Comparison of ENCODE assay signal across 17 mouse cellular contexts in genomic region chr11:87747716-87748115, GRCm38 (mm10). TPM values are rescaled to one million over a fixed set of nuclear protein-coding genes. Genes with fewer than 3 reads are reported as not detected.
DNase-seq lines count a peak whose midpoint lies in the region; ATAC-seq and TF ChIP-seq lines count a peak whose summit lies in the region.
"Had no signal": no experiment of that assay in that cellular context is flagged by ENCODE, and none has a peak within 500 bp of the region (broad histone marks: within the 10 kb centered on the region; RNA-seq: fewer than 3 reads in every experiment).

No protein-coding gene starts in this region.

- no peak for TF ChIP-seq EP300 in liver, embryonic 14.5 days (IDR thresholded peaks at IDR 0.05; ENCODE audit: low read depth)

- TF ChIP-seq CTCF in E14TG2a.4 (conservative IDR thresholded peaks at IDR 0.05; ENCODE audit: low read length), result no peak
- no peak for TF ChIP-seq CTCF in liver, embryonic 14.5 days (IDR thresholded peaks at IDR 0.05; ENCODE audit: low read depth)

- no peaks in the 10 kb centered on the region for H3K27me3 ChIP-seq in E14TG2a.4 (ENCODE audit: insufficient read depth, low read length)
- H3K27me3 ChIP-seq in liver, embryonic 14.5 days (ENCODE audit: control insufficient read depth, insufficient read depth, low read length), result no peaks in the 10 kb centered on the region
- H3K27me3 ChIP-seq: hindbrain, embryonic 15.5 days; neural tube, embryonic 15.5 days; Patski had no signal

- peak overlapping the region; percentile 93 for H3K9ac ChIP-seq in liver, embryonic 14.5 days (replicated peaks)
- H3K9ac ChIP-seq: heart, embryonic 15.5 days; hindbrain, embryonic 15.5 days; limb, embryonic 13.5 days; neural tube, embryonic 15.5 days had no signal

- no peak for ATAC-seq in liver, embryonic 14.5 days (ENCODE audit: insufficient read depth)
- ATAC-seq: CD4-positive, CD25-positive, alpha-beta regulatory T cell, adult 4 months; lung, postnatal 0 days; Patski had no signal

- H3K4me1 ChIP-seq in E14TG2a.4 (replicated peaks; ENCODE audit: low read depth, low read length), result peaks cover 47% of the 10 kb centered on the region
- H3K4me1 ChIP-seq in liver, embryonic 14.5 days (replicated peaks; ENCODE audit: control insufficient read depth in 2 of 2, insufficient read depth in 2 of 2, low read length in 1 of 2), result peaks cover 42 to 49% of the 10 kb centered on the region in 2 experiments
- H3K4me1 ChIP-seq: heart, embryonic 15.5 days; hindbrain, embryonic 15.5 days; neural tube, embryonic 15.5 days had no signal

- H3K9me3 ChIP-seq in E14TG2a.4 (ENCODE audit: low read length), result no peaks in the 10 kb centered on the region
- no peaks in the 10 kb centered on the region for H3K9me3 ChIP-seq in liver, embryonic 14.5 days (ENCODE audit: control insufficient read depth, low read length)
- H3K9me3 ChIP-seq: heart, embryonic 15.5 days; hindbrain, embryonic 15.5 days; limb, embryonic 13.5 days; neural tube, embryonic 15.5 days had no signal

- H3K27ac ChIP-seq in liver, embryonic 14.5 days, result peak overlapping the region; percentile 100
- H3K27ac ChIP-seq: heart, embryonic 15.5 days; hindbrain, embryonic 15.5 days; limb, embryonic 13.5 days; neural tube, embryonic 15.5 days had no signal

- peak overlapping the region; percentile 93 for H3K4me2 ChIP-seq in liver, embryonic 14.5 days (ENCODE audit: low read depth)
- H3K4me2 ChIP-seq: hindbrain, embryonic 15.5 days; neural tube, embryonic 15.5 days had no signal

- H3K4me3 ChIP-seq in E14TG2a.4 (replicated peaks; ENCODE audit: low read length), result peak overlapping the region; percentile 67; the same call in 1 of the 2 replicates
- peak overlapping the region; percentile 59 to 68; a peak in 3 of 4 replicates for H3K4me3 ChIP-seq in liver, embryonic 14.5 days (ENCODE audit: insufficient read depth in 1 of 2, low read depth in 2 of 2, low read length in 2 of 2)
- H3K4me3 ChIP-seq: heart, embryonic 15.5 days; hindbrain, embryonic 15.5 days; limb, embryonic 13.5 days; neural tube, embryonic 15.5 days had no signal

- peaks cover 31% of the 10 kb centered on the region for H3K36me3 ChIP-seq in E14TG2a.4 (ENCODE audit: insufficient read depth, low read length)
- peaks cover 26% of the 10 kb centered on the region for H3K36me3 ChIP-seq in liver, embryonic 14.5 days (replicated peaks; ENCODE audit: control insufficient read depth, insufficient read depth, low read depth)

- DNase-seq in layer of hippocampus, adult 18-20 months (ENCODE audit: low spot score in 2 of 2), result peak; percentile 26 to 65
- no peak for DNase-seq in layer of hippocampus, postnatal 10 days (ENCODE audit: low spot score in 2 of 2)
- peak; percentile 31 for DNase-seq in CD4-positive helper T cell, adult 2 months (ENCODE audit: low read depth, low spot score)
- DNase-seq in liver, embryonic 14.5 days (ENCODE audit: low read depth in 3 of 3, low spot score in 3 of 3), result no peak
- DNase-seq in adrenal gland, postnatal 14 days, result no peak
- no peak for DNase-seq in cerebellum, postnatal 14 days
- DNase-seq: cerebellum, postnatal 25 days; kidney, adult 8-10 months; kidney, postnatal 4 days had no signal

- whole genome bisulfite sequencing in liver, embryonic 14.5 days (ENCODE audit: insufficient replicate concordance), result 84% methylated on average over 7 of the region's 7 CpGs

RNA-seq across cellular contexts. Expression of gene Supt4a, which starts 10.4 kb away (rescaled TPM):
- 10 to 100 TPM; 75.6 to 77.3 TPM for total RNA-seq in layer of hippocampus, adult 18-20 months (2021)
- 10 to 100 TPM; 56.1 to 59.9 TPM for total RNA-seq in layer of hippocampus, postnatal 10 days (2021)
- 111 TPM in 2 replicates for polyA plus RNA-seq in liver, embryonic 14.5 days (2012; rRNA removed)
- polyA plus RNA-seq in liver, embryonic 14.5 days (2014; fragmentation: Nextera tagmentation; extraction: Ambion mirVana), result 211 and 214 TPM in 2 replicates
- 56.5 and 74.2 TPM in 2 replicates for total RNA-seq in adrenal gland, postnatal 14 days (2021)

RNA-seq across cellular contexts. Expression of gene Tspoap1, which starts 12.6 kb away (rescaled TPM):
- 100 to 1,000 TPM; 128 to 144 TPM for total RNA-seq in layer of hippocampus, adult 18-20 months (2021)
- 100 to 1,000 TPM; 149 to 174 TPM for total RNA-seq in layer of hippocampus, postnatal 10 days (2021)
- 5.4 and 5.5 TPM in 2 replicates for polyA plus RNA-seq in liver, embryonic 14.5 days (2012; rRNA removed)
- polyA plus RNA-seq in liver, embryonic 14.5 days (2014; fragmentation: Nextera tagmentation; extraction: Ambion mirVana), result 1.1 and 2.4 TPM in 2 replicates
- total RNA-seq in adrenal gland, postnatal 14 days (2021), result 2.8 and 3.9 TPM in 2 replicates

RNA-seq across cellular contexts. Expression of gene Mpo, which starts 45.7 kb away (rescaled TPM):
- under 1 TPM in 1 of 2 experiments, not detected in 1; 0.22 TPM for total RNA-seq in layer of hippocampus, adult 18-20 months (2021)
- total RNA-seq in layer of hippocampus, postnatal 10 days (2021), result under 1 TPM; 0.48 to 0.62 TPM
- polyA plus RNA-seq in liver, embryonic 14.5 days (2012; rRNA removed), result 142 and 163 TPM in 2 replicates
- 301 and 360 TPM in 2 replicates for polyA plus RNA-seq in liver, embryonic 14.5 days (2014; fragmentation: Nextera tagmentation; extraction: Ambion mirVana)
- 0.64 and 1.4 TPM in 2 replicates for total RNA-seq in adrenal gland, postnatal 14 days (2021)
- polyA plus RNA-seq: CD4-positive, CD25-positive, alpha-beta regulatory T cell, adult 4 months; Patski had no signal

Comparison
In these comparisons a context has a peak if more than half of its experiments do, and no peak if none do; other contexts are left out.
1. DNase-seq: peak in layer of hippocampus, adult 18-20 months (2 of 2) and CD4-positive helper T cell, adult 2 months (single experiment); none in layer of hippocampus, postnatal 10 days (0 of 2), liver, embryonic 14.5 days (0 of 3), adrenal gland, postnatal 14 days (single experiment) and cerebellum, postnatal 14 days (0 of 2).
2. RNA of gene Tspoap1, which starts 12.6 kb away (total RNA-seq): 149 to 174 TPM in layer of hippocampus, postnatal 10 days and 128 to 144 TPM in layer of hippocampus, adult 18-20 months; 2.8 to 3.9 TPM in adrenal gland, postnatal 14 days; every median in the first group is over 10 times any median in the second.